Mouse (Mus musculus) forebrain, embryonic 14.5 days (tissue): ENCODE data around the gene Serinc5. TPM values are rescaled to one million over a fixed set of nuclear protein-coding genes. Genes with fewer than 3 reads are reported as not detected.
"Not testable (repeated sequence)": the region's sequence is repeated elsewhere in the genome, so short reads cannot be mapped to it uniquely, and the experiment has no call there.

Source experiments
- ATAC-seq: fragments of 200-750 bp; cut with Nextera tagmentation; 2 replicates; pipeline ENCODE4 v1.8.0; 2017; ENCODE audit warnings: mild to moderate bottlenecking, moderate library complexity
- DNase-seq: peaks from one replicate; pipeline ENCODE4 v3.0.0-alpha.2; 2015; ENCODE audit warnings: low spot score
- H3K27ac ChIP-seq: fragments of 300-500 bp; sonication (generic); 2 replicates; pipeline ENCODE4 v1.5.1; 2014; ENCODE audit warnings: low read depth, mild to moderate bottlenecking, control low read depth, low read length, moderate library complexity
- H3K27me3 ChIP-seq: fragments of 300-500 bp; sonication (generic); replicated peaks from 2 replicates; pipeline ENCODE4 v1.6.1; 2014; ENCODE audit warnings: low read length, control low read depth, mixed read lengths; ENCODE audit not compliant: control insufficient read depth, insufficient read depth
- H3K36me3 ChIP-seq: fragments of 300-500 bp; sonication (generic); 2 replicates; pipeline ENCODE4 v1.6.1; 2014; ENCODE audit warnings: low read length, control low read depth; ENCODE audit not compliant: control insufficient read depth, insufficient read depth
- H3K4me1 ChIP-seq: fragments of 300-500 bp; sonication (generic); 2 replicates; pipeline ENCODE4 v1.6.1; 2014; ENCODE audit warnings: antibody characterized with exemption, low read length, control low read depth; ENCODE audit not compliant: control insufficient read depth, insufficient read depth
- H3K4me2 ChIP-seq: fragments of 300-500 bp; sonication (generic); 2 replicates; pipeline ENCODE4 v1.6.1; 2014; ENCODE audit warnings: mild to moderate bottlenecking, control low read depth, low read length
- H3K4me3 ChIP-seq: fragments of 300-500 bp; sonication (generic); 2 replicates; pipeline ENCODE4 v1.5.1; 2014; ENCODE audit warnings: low read depth, low read length, control low read depth
- H3K9ac ChIP-seq: fragments of 300-500 bp; sonication (generic); 2 replicates; pipeline ENCODE4 v1.6.1; 2014; ENCODE audit warnings: mild to moderate bottlenecking, low read length, control low read depth, moderate library complexity
- H3K9me3 ChIP-seq: fragments of 300-500 bp; sonication (generic); replicated peaks from 2 replicates; pipeline ENCODE4 v1.6.1; 2016; ENCODE audit warnings: low read length, control low read depth, mixed read lengths; ENCODE audit not compliant: control insufficient read depth
- WGBS: fragments of 180-500 bp; shearing (Covaris S2); extraction: QIAGEN DNeasy Blood & Tissue Kit; methylation state at CpG from one replicate; pipeline ENCODE4 v1.1.7; 2014; 5-methylcytosine and 5-hydroxymethylcytosine counted together
- polyA plus RNA-seq: library from polyadenylated mRNA; unstranded; fragments of >200 nt; fragmentation: Nextera tagmentation; extraction: Ambion mirVana; gene quantifications from 2 replicates; pipeline ENCODE4 v1.2.1, GENCODE M21; 2014

The Serinc5 gene
- polyA plus RNA-seq, 1 experiment from 2014 or later: 13.7 TPM

GRCm38 (mm10) chr13:92591225-92591624 is 19.7 kb upstream of the Serinc5 start:
- no peak overlapping the region for H3K9ac ChIP-seq
- no peak overlapping the region for H3K27ac ChIP-seq
- no peaks in the 10 kb centered on the region for H3K36me3 ChIP-seq
- H3K9me3 ChIP-seq: no peaks in the 10 kb centered on the region
- H3K4me2 ChIP-seq: no peak overlapping the region
- 22% methylated on average over 3 of the region's 3 CpGs for WGBS
- ATAC-seq (no peak), DNase-seq (peak; percentile 34)
- H3K4me3 ChIP-seq: no peak overlapping the region
- H3K4me1 ChIP-seq: peaks cover 18% of the 10 kb centered on the region
- no peaks in the 10 kb centered on the region for H3K27me3 ChIP-seq

- H3K27me3 ChIP-seq: no peaks in the 10 kb centered on the region
- no peaks in the 10 kb centered on the region for H3K9me3 ChIP-seq
- 16% methylated on average over 5 of the region's 5 CpGs for WGBS
- peaks cover 18% of the 10 kb centered on the region for H3K4me1 ChIP-seq
- no peak overlapping the region for H3K9ac ChIP-seq
- no peaks in the 10 kb centered on the region for H3K36me3 ChIP-seq
- no peak overlapping the region for H3K27ac ChIP-seq
- peak; percentile 60 for DNase-seq
- no peak overlapping the region for H3K4me2 ChIP-seq
- H3K4me3 ChIP-seq: no peak overlapping the region
- no peak for ATAC-seq
These were observed 18.6 kb upstream of the Serinc5 start for GRCm38 (mm10) chr13:92592268-92592785.

GRCm38 (mm10) chr13:92592786-92593635 is 17.9 kb upstream of the Serinc5 start:
- Histone ChIP-seq H3K36me3 (no peaks in the 10 kb centered on the region), H3K9me3 (no peaks in the 10 kb centered on the region), H3K27ac (no peak overlapping the region; the same call in 1 of the 2 replicates), H3K4me2 (no peak overlapping the region), H3K9ac (0 out of 2 replicates have a peak overlapping the region, but pooled peaks have one; percentile 1), H3K27me3 (no peaks in the 10 kb centered on the region), H3K4me1 (peaks cover 18% of the 10 kb centered on the region), H3K4me3 (no peak overlapping the region)
- WGBS: 22% methylated on average over 12 of the region's 12 CpGs
- ATAC-seq: 0 out of 2 replicates have a peak, but pooled peaks have one; percentile 19
- DNase-seq: no peak

- Histone ChIP-seq H3K27me3 (no peaks in the 10 kb centered on the region), H3K27ac (peak overlapping the region; percentile 49; the same call in 1 of the 2 replicates), H3K9ac (no peak overlapping the region), H3K4me1 (peaks cover 18% of the 10 kb centered on the region), H3K9me3 (no peaks in the 10 kb centered on the region), H3K4me3 (no peak overlapping the region), H3K4me2 (no peak overlapping the region), H3K36me3 (no peaks in the 10 kb centered on the region)
- 18% methylated on average over 3 of the region's 3 CpGs for WGBS
- DNase-seq (peak; percentile 34), ATAC-seq (peak; percentile 33; the same call in 1 of the 2 replicates)
These were observed 17.0 kb upstream of the Serinc5 start for GRCm38 (mm10) chr13:92593731-92594396.

- 11% methylated on average over 6 of the region's 6 CpGs for whole genome bisulfite sequencing
- ATAC-seq: peak; percentile 70
- Histone ChIP-seq H3K4me3 (no peak overlapping the region), H3K9ac (no peak overlapping the region), H3K27me3 (no peaks in the 10 kb centered on the region), H3K9me3 (no peaks in the 10 kb centered on the region), H3K27ac (peak overlapping the region; percentile 49; the same call in 1 of the 2 replicates), H3K4me2 (no peak overlapping the region), H3K36me3 (no peaks in the 10 kb centered on the region), H3K4me1 (peaks cover 18% of the 10 kb centered on the region)
- DNase-seq: peak; percentile 76
These were observed 16.4 kb upstream of the Serinc5 start for GRCm38 (mm10) chr13:92594481-92594880.

GRCm38 (mm10) chr13:92594907-92595306 is 16.0 kb upstream of the Serinc5 start:
- Histone ChIP-seq H3K27me3 (no peaks in the 10 kb centered on the region), H3K4me2 (no peak overlapping the region), H3K27ac (no peak overlapping the region), H3K9ac (no peak overlapping the region), H3K4me1 (peaks cover 18% of the 10 kb centered on the region), H3K4me3 (no peak overlapping the region), H3K36me3 (no peaks in the 10 kb centered on the region), H3K9me3 (no peaks in the 10 kb centered on the region)
- ATAC-seq (no peak), DNase-seq (no peak)
- 62% methylated on average over 3 of the region's 3 CpGs for WGBS

- Histone ChIP-seq H3K9ac (no peak overlapping the region), H3K4me3 (no peak overlapping the region), H3K27ac (no peak overlapping the region), H3K9me3 (no peaks in the 10 kb centered on the region), H3K27me3 (no peaks in the 10 kb centered on the region), H3K4me1 (peaks cover 18% of the 10 kb centered on the region), H3K4me2 (no peak overlapping the region), H3K36me3 (no peaks in the 10 kb centered on the region)
- DNase-seq: no peak
- no peak for ATAC-seq
- 71% methylated on average over 3 of the region's 3 CpGs for WGBS
These were observed 15.5 kb upstream of the Serinc5 start for GRCm38 (mm10) chr13:92595424-92595823.

- not testable (repeated sequence) for DNase-seq, H3K9ac ChIP-seq, H3K36me3 ChIP-seq, H3K4me3 ChIP-seq, H3K27ac ChIP-seq, H3K4me1 ChIP-seq, H3K4me2 ChIP-seq, H3K27me3 ChIP-seq, H3K9me3 ChIP-seq, ATAC-seq
- 78% methylated on average over 4 of the region's 4 CpGs for WGBS
These were observed 5.6 kb upstream of the Serinc5 start for GRCm38 (mm10) chr13:92605306-92605705.
